Mouse (Mus musculus): ENCODE results near the gene Atg9b.

GRCm38 (mm10) chr5:24334749-24335148, 57.2 kb downstream of the Atg9b start:
- no peak for TF ChIP-seq CTCF (IDR thresholded peaks at IDR 0.05)
- TF ChIP-seq EP300 (IDR thresholded peaks at IDR 0.05) = no peak

All from lung, postnatal 0 days (tissue).